Mouse (Mus musculus) stomach, embryonic 16.5 days (tissue): ENCODE data around the gene Lhb. TPM values are rescaled to one million over a fixed set of nuclear protein-coding genes. Genes with fewer than 3 reads are reported as not detected.

Experiments used
- microRNA-seq: library from miRNA; unstranded; fragments of <30 nt; microRNA quantifications from one replicate; pipeline ENCODE4, GENCODE M21; 2016
- polyA plus RNA-seq: library from polyadenylated mRNA; unstranded; fragments of >200 nt; fragmentation: Nextera tagmentation; extraction: Ambion mirVana; gene quantifications from 2 replicates; pipeline ENCODE4 v1.2.1, GENCODE M21; 2015

Lhb gene
- polyA plus RNA-seq, 1 experiment from 2014 or later: not detected

Small RNAs within 50 kb of the gene (microRNA-seq; reads per million reads assigned to microRNA genes)
- not detected for gene Gm22133

Other genes with a start within 250 kb of the Lhb start
- gene Gfy, start 241.3 kb upstream of the Lhb start, polyA plus RNA-seq: not detected in 2 replicates
- not detected in 2 replicates for gene Pth2, start 239.8 kb upstream of the Lhb start, polyA plus RNA-seq
- 0.55 and 1.5 TPM in 2 replicates for gene Ccdc155, start 215.9 kb upstream of the Lhb start, polyA plus RNA-seq
- gene Dkkl1, start 208.7 kb upstream of the Lhb start, polyA plus RNA-seq: 2.1 and 4.9 TPM in 2 replicates
- gene Tead2, start 205.1 kb upstream of the Lhb start, polyA plus RNA-seq: 93.9 and 101 TPM in 2 replicates
- 2.7 and 5.0 TPM in 2 replicates for gene Cd37, start 181.7 kb upstream of the Lhb start, polyA plus RNA-seq
- gene Slc6a16, start 179.7 kb upstream of the Lhb start, polyA plus RNA-seq: not detected in 2 replicates
- not detected in 2 replicates for gene Slc6a21, start 143.3 kb upstream of the Lhb start, polyA plus RNA-seq
- gene Trpm4, start 87.0 kb upstream of the Lhb start, polyA plus RNA-seq: 30.1 and 32.2 TPM in 2 replicates
- gene Hrc, start 85.5 kb upstream of the Lhb start, polyA plus RNA-seq: 1.0 and 3.1 TPM in 2 replicates
- 5.5 and 6.3 TPM in 2 replicates for gene Ppfia3, start 53.8 kb upstream of the Lhb start, polyA plus RNA-seq
- gene Lin7b, start 50.2 kb upstream of the Lhb start, polyA plus RNA-seq: 4.6 and 5.5 TPM in 2 replicates
- gene Snrnp70, start 25.1 kb upstream of the Lhb start, polyA plus RNA-seq: 150 and 162 TPM in 2 replicates
- gene Kcna7, start 15.2 kb upstream of the Lhb start, polyA plus RNA-seq: 0.09 TPM in 1 of 2 replicates, not detected in the other
- gene Ntf5, start 7.1 kb upstream of the Lhb start, polyA plus RNA-seq: 1.3 and 1.6 TPM in 2 replicates
- 46.3 and 47.3 TPM in 2 replicates for gene Gys1, start 14.0 kb downstream of the Lhb start, polyA plus RNA-seq
- 115 and 118 TPM in 2 replicates for gene Ruvbl2, start 17.3 kb downstream of the Lhb start, polyA plus RNA-seq
- 4,462 and 4,467 TPM in 2 replicates for gene Ftl1, start 39.1 kb downstream of the Lhb start, polyA plus RNA-seq
- 116 and 142 TPM in 2 replicates for gene Bax, start 46.1 kb downstream of the Lhb start, polyA plus RNA-seq
- 1.4 and 1.5 TPM in 2 replicates for gene Tulp2, start 61.1 kb downstream of the Lhb start, polyA plus RNA-seq
- not detected in 2 replicates for gene Gm45808, start 66.0 kb downstream of the Lhb start, polyA plus RNA-seq
- gene Dhdh, start 68.0 kb downstream of the Lhb start, polyA plus RNA-seq: 2.0 and 2.2 TPM in 2 replicates
- gene Nucb1, start 89.6 kb downstream of the Lhb start, polyA plus RNA-seq: 229 and 262 TPM in 2 replicates
- gene Ppp1r15a, start 105.4 kb downstream of the Lhb start, polyA plus RNA-seq: 25.5 and 31.2 TPM in 2 replicates
- 2.7 and 3.9 TPM in 2 replicates for gene Plekha4, start 105.5 kb downstream of the Lhb start, polyA plus RNA-seq
- gene Hsd17b14, start 134.1 kb downstream of the Lhb start, polyA plus RNA-seq: 2.9 and 4.8 TPM in 2 replicates
- gene Bcat2, start 149.3 kb downstream of the Lhb start, polyA plus RNA-seq: 95.7 and 109 TPM in 2 replicates
- 0.28 and 0.32 TPM in 2 replicates for gene Fgf21, start 194.7 kb downstream of the Lhb start, polyA plus RNA-seq
- 1.2 and 1.5 TPM in 2 replicates for gene Fut1, start 196.5 kb downstream of the Lhb start, polyA plus RNA-seq
- 0.15 TPM in 1 of 2 replicates, not detected in the other for gene Izumo1, start 201.0 kb downstream of the Lhb start, polyA plus RNA-seq
- gene Rasip1, start 206.7 kb downstream of the Lhb start, polyA plus RNA-seq: 3.3 and 4.4 TPM in 2 replicates
- gene Mamstr, start 219.2 kb downstream of the Lhb start, polyA plus RNA-seq: 10.9 and 14.2 TPM in 2 replicates
- 13.8 and 18.8 TPM in 2 replicates for gene Fut2, start 245.6 kb downstream of the Lhb start, polyA plus RNA-seq